Mouse (Mus musculus): Measurements from ENCODE around the gene Dst. TPM values are rescaled to one million over a fixed set of nuclear protein-coding genes. Genes with fewer than 3 reads are reported as not detected.
A peak's percentile ranks its signal among the peaks of the same experiment; 100 is the strongest.

Dst gene
- total RNA-seq (2021), result 100 to 1,000 TPM; 334 to 404 TPM
- 66.7 and 85.7 TPM in 2 replicates for polyA plus RNA-seq (2012; rRNA removed)
- long read RNA-seq, partial matches to known transcripts, result 2 of 6 reads
- long read RNA-seq, other reads (novel, unspliced or antisense), result 4 of 6 reads

DNA sequence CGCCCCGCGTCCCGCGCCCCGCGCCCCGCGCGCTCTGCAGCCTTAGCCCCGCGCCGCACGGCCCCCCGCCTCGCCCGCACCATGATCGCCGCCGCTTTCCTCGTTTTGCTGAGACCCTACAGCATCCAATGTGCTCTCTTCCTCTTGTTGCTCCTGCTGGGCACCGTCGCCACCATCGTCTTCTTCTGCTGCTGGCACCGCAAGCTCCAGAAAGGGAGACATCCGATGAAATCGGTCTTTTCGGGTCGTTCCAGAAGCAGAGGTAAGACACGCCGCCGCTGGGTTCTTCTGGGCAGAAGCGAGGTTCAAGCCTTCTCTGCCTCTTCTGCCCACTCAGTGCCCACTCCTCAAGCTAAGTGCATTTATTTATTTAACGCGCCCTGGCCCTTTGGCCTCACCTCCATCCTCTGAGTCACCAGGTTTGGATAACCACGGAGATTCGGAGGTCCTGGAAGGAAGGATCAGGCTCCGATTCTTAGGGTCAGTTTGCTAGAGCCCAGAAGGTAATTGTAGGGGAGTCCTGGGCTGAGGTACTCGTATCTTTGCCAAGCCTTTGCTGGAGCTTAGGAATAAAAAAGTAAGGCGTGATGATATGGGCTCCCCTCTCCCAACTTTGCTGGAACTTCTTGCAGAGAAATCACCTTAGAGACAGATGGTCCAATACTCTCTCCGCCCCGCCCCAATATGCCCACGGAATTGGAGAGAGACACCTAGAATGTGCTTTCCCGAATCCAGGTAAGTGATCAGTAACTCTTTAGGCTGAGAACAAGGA, at the start of gene Dst:
Dst (plus strand) TSS at position 35 of the 772 bp plus-strand sequence.
- Histone ChIP-seq H3K36me3 (ENCODE audit: control insufficient read depth, insufficient read depth, low read length) (no peaks in the 10 kb centered on the region), H3K4me1 (ENCODE audit: control insufficient read depth, insufficient read depth, low read length) (no peaks in the 10 kb centered on the region; the same call in 1 of the 2 replicates), H3K27me3 (ENCODE audit: control insufficient read depth, insufficient read depth, low read length) (no peaks in the 10 kb centered on the region; the same call in 1 of the 2 replicates), H3K4me3 (peak within 1 kb of the TSS; percentile 60), H3K9ac (ENCODE audit: low read depth, low read length) (peak within 1 kb of the TSS; percentile 75), H3K79me2 (replicated peaks; ENCODE audit: control insufficient read depth, insufficient read depth, low read length) (no peaks in the 10 kb centered on the region), H3K27ac (peak within 1 kb of the TSS; percentile 33; the same call in 1 of the 2 replicates)
- intact Hi-C loops (cut with DNase I), result loop anchor here (5.0 kb wide), 1 partner anchor 39 kb away; no protein-coding TSS in a partner anchor
- no peak for DNase-seq
- TF ChIP-seq POLR2A (IDR thresholded peaks at IDR 0.05; ENCODE audit: insufficient read depth, low read depth, low read length) (no peak), CTCF (IDR thresholded peaks at IDR 0.05) (no peak), EP300 (IDR thresholded peaks at IDR 0.05; ENCODE audit: insufficient read depth, low read depth, low read length) (no peak)
- WGBS, result 7% methylated on average over 44 of the region's 44 CpGs

- intact Hi-C loops (cut with DNase I), result no loop called here
- H3K27me3 ChIP-seq (ENCODE audit: control insufficient read depth, insufficient read depth, low read length), result no peaks in the 10 kb centered on the region
- TF ChIP-seq CTCF (IDR thresholded peaks at IDR 0.05), result no peak
- TF ChIP-seq EP300 (IDR thresholded peaks at IDR 0.05; ENCODE audit: insufficient read depth, low read depth, low read length), result no peak
- TF ChIP-seq POLR2A (IDR thresholded peaks at IDR 0.05; ENCODE audit: insufficient read depth, low read depth, low read length), result no peak
- WGBS, result 75% methylated on average over 2 of the region's 2 CpGs
- no peak overlapping the region for H3K9ac ChIP-seq (ENCODE audit: low read depth, low read length)
- no peaks in the 10 kb centered on the region for H3K79me2 ChIP-seq (replicated peaks; ENCODE audit: control insufficient read depth, insufficient read depth, low read length)
- H3K27ac ChIP-seq, result no peak overlapping the region
- H3K36me3 ChIP-seq (ENCODE audit: control insufficient read depth, insufficient read depth, low read length), result no peaks in the 10 kb centered on the region
- no peak for DNase-seq
- H3K4me1 ChIP-seq (ENCODE audit: control insufficient read depth, insufficient read depth, low read length), result no peaks in the 10 kb centered on the region
- no peak overlapping the region for H3K4me3 ChIP-seq
Observed at GRCm38 (mm10) chr1:33869031-33869430, 39.0 kb upstream of the Dst start.

GRCm38 (mm10) chr1:33869437-33869836, 38.6 kb upstream of the Dst start:
- no peaks in the 10 kb centered on the region for H3K79me2 ChIP-seq (replicated peaks; ENCODE audit: control insufficient read depth, insufficient read depth, low read length)
- no peak overlapping the region for H3K9ac ChIP-seq (ENCODE audit: low read depth, low read length)
- H3K4me3 ChIP-seq, result no peak overlapping the region
- intact Hi-C loops (cut with DNase I), result no loop called here
- no peak for DNase-seq
- H3K36me3 ChIP-seq (ENCODE audit: control insufficient read depth, insufficient read depth, low read length), result no peaks in the 10 kb centered on the region
- H3K4me1 ChIP-seq (ENCODE audit: control insufficient read depth, insufficient read depth, low read length), result no peaks in the 10 kb centered on the region
- TF ChIP-seq CTCF (IDR thresholded peaks at IDR 0.05) (no peak), POLR2A (IDR thresholded peaks at IDR 0.05; ENCODE audit: insufficient read depth, low read depth, low read length) (no peak), EP300 (IDR thresholded peaks at IDR 0.05; ENCODE audit: insufficient read depth, low read depth, low read length) (no peak)
- 86% methylated on average over 3 of the region's 3 CpGs for WGBS
- H3K27ac ChIP-seq, result no peak overlapping the region
- no peaks in the 10 kb centered on the region for H3K27me3 ChIP-seq (ENCODE audit: control insufficient read depth, insufficient read depth, low read length)

GRCm38 (mm10) chr1:33873561-33873960, 34.5 kb upstream of the Dst start:
- no peaks in the 10 kb centered on the region for H3K36me3 ChIP-seq (ENCODE audit: control insufficient read depth, insufficient read depth, low read length)
- no peak overlapping the region for H3K9ac ChIP-seq (ENCODE audit: low read depth, low read length)
- no peak for DNase-seq
- intact Hi-C loops (cut with DNase I), result no loop called here
- WGBS, result 86% methylated on average over 5 of the region's 5 CpGs
- H3K4me1 ChIP-seq (ENCODE audit: control insufficient read depth, insufficient read depth, low read length), result no peaks in the 10 kb centered on the region; the same call in 1 of the 2 replicates
- no peaks in the 10 kb centered on the region for H3K79me2 ChIP-seq (replicated peaks; ENCODE audit: control insufficient read depth, insufficient read depth, low read length)
- no peaks in the 10 kb centered on the region for H3K27me3 ChIP-seq (ENCODE audit: control insufficient read depth, insufficient read depth, low read length)
- H3K27ac ChIP-seq, result no peak overlapping the region
- no peak for TF ChIP-seq POLR2A (IDR thresholded peaks at IDR 0.05; ENCODE audit: insufficient read depth, low read depth, low read length)
- no peak for TF ChIP-seq CTCF (IDR thresholded peaks at IDR 0.05)
- H3K4me3 ChIP-seq, result no peak overlapping the region

GRCm38 (mm10) chr1:33875691-33876090, 32.3 kb upstream of the Dst start:
- Histone ChIP-seq H3K4me1 (ENCODE audit: control insufficient read depth, insufficient read depth, low read length) (no peaks in the 10 kb centered on the region; the same call in 1 of the 2 replicates), H3K27ac (no peak overlapping the region), H3K27me3 (ENCODE audit: control insufficient read depth, insufficient read depth, low read length) (no peaks in the 10 kb centered on the region), H3K4me3 (no peak overlapping the region), H3K9ac (ENCODE audit: low read depth, low read length) (no peak overlapping the region), H3K36me3 (ENCODE audit: control insufficient read depth, insufficient read depth, low read length) (no peaks in the 10 kb centered on the region), H3K79me2 (replicated peaks; ENCODE audit: control insufficient read depth, insufficient read depth, low read length) (no peaks in the 10 kb centered on the region)
- 57% methylated on average over 6 of the region's 6 CpGs for WGBS
- DNase-seq, result no peak
- no peak for TF ChIP-seq POLR2A (IDR thresholded peaks at IDR 0.05; ENCODE audit: insufficient read depth, low read depth, low read length)
- TF ChIP-seq CTCF (IDR thresholded peaks at IDR 0.05), result peak; percentile 50
- intact Hi-C loops (cut with DNase I), result no loop called here

GRCm38 (mm10) chr1:33876416-33876815, 31.6 kb upstream of the Dst start:
- Histone ChIP-seq H3K27ac (no peak overlapping the region), H3K27me3 (ENCODE audit: control insufficient read depth, insufficient read depth, low read length) (no peaks in the 10 kb centered on the region), H3K4me3 (no peak overlapping the region), H3K4me1 (ENCODE audit: control insufficient read depth, insufficient read depth, low read length) (no peaks in the 10 kb centered on the region; the same call in 1 of the 2 replicates), H3K79me2 (replicated peaks; ENCODE audit: control insufficient read depth, insufficient read depth, low read length) (no peaks in the 10 kb centered on the region), H3K36me3 (ENCODE audit: control insufficient read depth, insufficient read depth, low read length) (no peaks in the 10 kb centered on the region), H3K9ac (ENCODE audit: low read depth, low read length) (no peak overlapping the region)
- no peak for DNase-seq
- 73% methylated on average over 3 of the region's 3 CpGs for WGBS
- intact Hi-C loops (cut with DNase I), result no loop called here
- no peak for TF ChIP-seq POLR2A (IDR thresholded peaks at IDR 0.05; ENCODE audit: insufficient read depth, low read depth, low read length)
- TF ChIP-seq EP300 (IDR thresholded peaks at IDR 0.05; ENCODE audit: insufficient read depth, low read depth, low read length), result no peak
- no peak for TF ChIP-seq CTCF (IDR thresholded peaks at IDR 0.05)
